Mouse (Mus musculus): ENCODE measurements around the gene Caly. TPM values are rescaled to one million over a fixed set of nuclear protein-coding genes. Genes with fewer than 3 reads are reported as not detected.

The Caly gene
- not detected in 4 replicates for total RNA-seq (2023; ENCODE audit: inconsistent age)

GRCm38 (mm10) chr7:140082242-140082678 is at the start of gene Caly:
Caly (minus strand) TSS chr7:140082548.

GRCm38 (mm10) chr7:140116329-140117054 is 34.1 kb upstream of the Caly start, which contains the start of gene Echs1:
Echs1 (minus strand) TSS chr7:140116476.

GRCm38 (mm10) chr7:140115583-140116328 is 33.4 kb upstream of the Caly start, which contains the start of gene Paox:
Paox (plus strand) TSS chr7:140115799.

GRCm38 (mm10) chr7:140101993-140102860 is 19.9 kb upstream of the Caly start, which contains the start of gene Fuom:
Fuom (minus strand) TSS chr7:140102441.

GRCm38 (mm10) chr7:140092924-140093528 is 10.7 kb upstream of the Caly start, which contains the start of gene Prap1:
Prap1 (plus strand) TSS chr7:140093395.

GRCm38 (mm10) chr7:140048361-140049114 is 33.8 kb downstream of the Caly start, which contains the start of gene Msx3:
Msx3 (minus strand) TSS chr7:140049089.

GRCm38 (mm10) chr7:140036281-140037170 is 45.8 kb downstream of the Caly start, which contains the start of the genes Zfp511 and Tubgcp2:
Zfp511 (plus strand) TSS chr7:140036391.
Tubgcp2 (minus strand) TSS chr7:140036669.

Other genes starting within 250 kb of the Caly start
- gene Adgra1, start 248.4 kb downstream of the Caly start, total RNA-seq (2023; ENCODE audit: inconsistent age), result not detected in 4 replicates
- gene Kndc1, start 187.9 kb downstream of the Caly start, total RNA-seq (2023; ENCODE audit: inconsistent age), result not detected in 4 replicates
- gene Utf1, start 138.8 kb downstream of the Caly start, total RNA-seq (2023; ENCODE audit: inconsistent age), result 0.42 TPM in 1 of 4 replicates, not detected in the others
- 0.83 TPM in 1 of 4 replicates, not detected in the others for gene 6430531B16Rik, start 103.8 kb downstream of the Caly start, total RNA-seq (2023; ENCODE audit: inconsistent age)
- 1.5 to 3.0 TPM (median 2.4 TPM) in 4 replicates for gene Adam8, start 90.0 kb downstream of the Caly start, total RNA-seq (2023; ENCODE audit: inconsistent age)
- gene Zfp511, start 46.2 kb downstream of the Caly start, total RNA-seq (2023; ENCODE audit: inconsistent age), result 37.8 to 50.2 TPM (median 42.3 TPM) in 4 replicates
- 30.9 to 38.7 TPM (median 35.1 TPM) in 4 replicates for gene Tubgcp2, start 45.9 kb downstream of the Caly start, total RNA-seq (2023; ENCODE audit: inconsistent age)
- gene Msx3, start 33.5 kb downstream of the Caly start, total RNA-seq (2023; ENCODE audit: inconsistent age), result not detected in 4 replicates
- gene Prap1, start 10.8 kb upstream of the Caly start, total RNA-seq (2023; ENCODE audit: inconsistent age), result not detected in 4 replicates
- 2.2 to 3.9 TPM (median 3.2 TPM) in 4 replicates for gene Fuom, start 19.9 kb upstream of the Caly start, total RNA-seq (2023; ENCODE audit: inconsistent age)
- 1.6 to 6.7 TPM (median 5.0 TPM) in 4 replicates for gene Paox, start 33.3 kb upstream of the Caly start, total RNA-seq (2023; ENCODE audit: inconsistent age)
- 23.9 to 29.1 TPM (median 25.5 TPM) in 4 replicates for gene Echs1, start 33.9 kb upstream of the Caly start, total RNA-seq (2023; ENCODE audit: inconsistent age)
- 11.1 to 17.4 TPM (median 14.2 TPM) in 4 replicates for gene Mtg1, start 55.0 kb upstream of the Caly start, total RNA-seq (2023; ENCODE audit: inconsistent age)
- gene Sprn, start 72.3 kb upstream of the Caly start, total RNA-seq (2023; ENCODE audit: inconsistent age), result not detected in 4 replicates
- not detected in 4 replicates for gene Olfr522, start 82.2 kb upstream of the Caly start, total RNA-seq (2023; ENCODE audit: inconsistent age)
- not detected in 4 replicates for gene Olfr523, start 90.7 kb upstream of the Caly start, total RNA-seq (2023; ENCODE audit: inconsistent age)
- not detected in 4 replicates for gene Olfr524, start 123.4 kb upstream of the Caly start, total RNA-seq (2023; ENCODE audit: inconsistent age)
- gene Cd163l1, start 135.7 kb upstream of the Caly start, total RNA-seq (2023; ENCODE audit: inconsistent age), result not detected in 4 replicates
- gene 5830411N06Rik, start 164.7 kb upstream of the Caly start, total RNA-seq (2023; ENCODE audit: inconsistent age), result not detected in 4 replicates
- gene Olfr525, start 238.3 kb upstream of the Caly start, total RNA-seq (2023; ENCODE audit: inconsistent age), result not detected in 4 replicates

All from B cell, adult (primary cell).